ENCODE assay signal across 8 mouse cellular contexts in genomic region chr4:129250759-129251481, GRCm38 (mm10). TPM values are rescaled to one million over a fixed set of nuclear protein-coding genes. Genes with fewer than 3 reads are reported as not detected.
DNase-seq lines count a peak whose midpoint lies in the region; ATAC-seq and TF ChIP-seq lines count a peak whose summit lies in the region.
"Had no signal": no experiment of that assay in that cellular context is flagged by ENCODE, and none has a peak within 500 bp of the region (broad histone marks: within the 10 kb centered on the region; RNA-seq: fewer than 3 reads in every experiment).

No protein-coding gene starts in this region.

- peak overlapping the region; percentile 51 for H3K4me2 ChIP-seq in limb, embryonic 12.5 days
- peak overlapping the region; percentile 23 for H3K4me2 ChIP-seq in midbrain, embryonic 13.5 days (replicated peaks)

- no peak for TF ChIP-seq CTCF in G1E (IDR thresholded peaks at IDR 0.05; ENCODE audit: low read depth, low read length)

- H3K4me1 ChIP-seq in G1E (ENCODE audit: insufficient read depth, low read depth, low read length): peaks cover 88% of the 10 kb centered on the region
- peaks cover 33% of the 10 kb centered on the region for H3K4me1 ChIP-seq in limb, embryonic 12.5 days (replicated peaks)
- peaks cover 33% of the 10 kb centered on the region for H3K4me1 ChIP-seq in midbrain, embryonic 13.5 days (replicated peaks)

- H3K27me3 ChIP-seq in G1E (ENCODE audit: insufficient read depth, low read length): no peaks in the 10 kb centered on the region; the same call in 1 of the 2 replicates
- peaks cover 52% of the 10 kb centered on the region for H3K27me3 ChIP-seq in limb, embryonic 12.5 days
- H3K27me3 ChIP-seq in midbrain, embryonic 13.5 days: peaks cover 60% of the 10 kb centered on the region

- no peak for ATAC-seq in G1E (ENCODE audit: extremely low read depth, insufficient number of reproducible peaks, low FRiP score, poor library complexity, severe bottlenecking)
- no peak for ATAC-seq in limb, embryonic 12.5 days (ENCODE audit: insufficient number of reproducible peaks, insufficient read depth, low FRiP score, low TSS enrichment, low read depth)
- 0 out of 2 replicates have a peak, but pooled peaks have one; percentile 10 for ATAC-seq in midbrain, embryonic 13.5 days

- H3K27ac ChIP-seq in limb, embryonic 12.5 days: no peak overlapping the region
- H3K27ac ChIP-seq in midbrain, embryonic 13.5 days: peak overlapping the region; percentile 10; the same call in 1 of the 2 replicates

- peak overlapping the region; percentile 40; the same call in 1 of the 2 replicates for H3K9ac ChIP-seq in limb, embryonic 12.5 days (replicated peaks)
- peak overlapping the region; percentile 17; the same call in 1 of the 2 replicates for H3K9ac ChIP-seq in midbrain, embryonic 13.5 days (replicated peaks)

- peaks cover 7% of the 10 kb centered on the region for H3K36me3 ChIP-seq in G1E (replicated peaks)
- no peaks in the 10 kb centered on the region for H3K36me3 ChIP-seq in limb, embryonic 12.5 days
- H3K36me3 ChIP-seq in midbrain, embryonic 13.5 days: no peaks in the 10 kb centered on the region

- WGBS in limb, embryonic 12.5 days: 15% methylated on average over 15 of the region's 15 CpGs
- 12% methylated on average over 15 of the region's 15 CpGs for WGBS in midbrain, embryonic 13.5 days

- no peak for DNase-seq in G1E (ENCODE audit: low spot score)
- peak; percentile 62 for DNase-seq in brain, adult 2 months (ENCODE audit: low read depth, low spot score)
- DNase-seq in heart, postnatal 4 days: peak; percentile 47
- no peak for DNase-seq in layer of hippocampus, postnatal 14 days (ENCODE audit: low spot score in 2 of 2)
- no peak for DNase-seq in natural killer cell, adult 2 months (ENCODE audit: low spot score in 2 of 2)

- peak overlapping the region; percentile 40; the same call in 1 of the 2 replicates for H3K4me3 ChIP-seq in G1E (ENCODE audit: low read depth, low read length)
- 0 out of 2 replicates have a peak overlapping the region, but pooled peaks have one; percentile 12 for H3K4me3 ChIP-seq in limb, embryonic 12.5 days (replicated peaks)
- no peak overlapping the region for H3K4me3 ChIP-seq in midbrain, embryonic 13.5 days (replicated peaks)

- peaks cover 6% of the 10 kb centered on the region for H3K9me3 ChIP-seq in G1E (replicated peaks)
- no peaks in the 10 kb centered on the region for H3K9me3 ChIP-seq in limb, embryonic 12.5 days
- H3K9me3 ChIP-seq in midbrain, embryonic 13.5 days: no peaks in the 10 kb centered on the region

RNA-seq across cellular contexts. Expression of gene C77080, which starts 10.3 kb away (rescaled TPM):
- total RNA-seq in G1E (2014; fragmentation: Nextera tagmentation) (67.9 and 76.6 TPM in 2 replicates), G1E (2017) (22.0 and 23.6 TPM in 2 replicates)
- 182 and 196 TPM in 2 replicates for polyA plus RNA-seq in G1E (2012)
- total RNA-seq in heart, postnatal 4 days (2021): 1 to 10 TPM; 6.5 to 8.6 TPM
- polyA plus RNA-seq in limb, embryonic 12.5 days (2016; fragmentation: Nextera tagmentation; extraction: Ambion mirVana): 4.6 and 5.1 TPM in 2 replicates
- polyA plus RNA-seq in midbrain, embryonic 13.5 days (2015; fragmentation: Nextera tagmentation; extraction: Ambion mirVana): 5.1 and 5.4 TPM in 2 replicates
- 10 to 100 TPM; 10.7 to 11.7 TPM for total RNA-seq in layer of hippocampus, postnatal 14 days (2021)
- total RNA-seq: neutrophil, adult 5-6 weeks had no signal

RNA-seq across cellular contexts. Expression of gene Sync, which starts 36.5 kb away (rescaled TPM):
- total RNA-seq in G1E (2014; fragmentation: Nextera tagmentation) (17.2 and 18.7 TPM in 2 replicates), G1E (2017) (2.1 TPM in 2 replicates)
- 6.1 and 6.9 TPM in 2 replicates for polyA plus RNA-seq in G1E (2012)
- total RNA-seq in heart, postnatal 4 days (2021): 1 to 10 TPM; 8.7 to 9.5 TPM
- 1.2 and 1.9 TPM in 2 replicates for polyA plus RNA-seq in limb, embryonic 12.5 days (2016; fragmentation: Nextera tagmentation; extraction: Ambion mirVana)
- 0.27 and 0.67 TPM in 2 replicates for polyA plus RNA-seq in midbrain, embryonic 13.5 days (2015; fragmentation: Nextera tagmentation; extraction: Ambion mirVana)
- 1 to 10 TPM; 1.2 TPM for total RNA-seq in layer of hippocampus, postnatal 14 days (2021)

Comparison
In these comparisons a context has a peak if more than half of its experiments do, and no peak if none do; other contexts are left out.
1. DNase-seq: peak in brain, adult 2 months (single experiment) and heart, postnatal 4 days (single experiment); none in G1E (single experiment), layer of hippocampus, postnatal 14 days (0 of 2) and natural killer cell, adult 2 months (0 of 2).